Mouse (Mus musculus) bone marrow macrophage, adult 2 months (primary cell): ENCODE results near the gene Ctcf.

Experiments
- CTCF ChIP-seq: IDR thresholded peaks from 2 replicates; pipeline ENCODE4 v1.5.1; 2012; ENCODE audit warnings: low read depth, mild to moderate bottlenecking, low read length, moderate library complexity
- POLR2A ChIP-seq: IDR thresholded peaks from 2 replicates; pipeline ENCODE4 v1.6.1; 2012; ENCODE audit warnings: mild to moderate bottlenecking, low read depth, low read length, borderline replicate concordance

DNA sequence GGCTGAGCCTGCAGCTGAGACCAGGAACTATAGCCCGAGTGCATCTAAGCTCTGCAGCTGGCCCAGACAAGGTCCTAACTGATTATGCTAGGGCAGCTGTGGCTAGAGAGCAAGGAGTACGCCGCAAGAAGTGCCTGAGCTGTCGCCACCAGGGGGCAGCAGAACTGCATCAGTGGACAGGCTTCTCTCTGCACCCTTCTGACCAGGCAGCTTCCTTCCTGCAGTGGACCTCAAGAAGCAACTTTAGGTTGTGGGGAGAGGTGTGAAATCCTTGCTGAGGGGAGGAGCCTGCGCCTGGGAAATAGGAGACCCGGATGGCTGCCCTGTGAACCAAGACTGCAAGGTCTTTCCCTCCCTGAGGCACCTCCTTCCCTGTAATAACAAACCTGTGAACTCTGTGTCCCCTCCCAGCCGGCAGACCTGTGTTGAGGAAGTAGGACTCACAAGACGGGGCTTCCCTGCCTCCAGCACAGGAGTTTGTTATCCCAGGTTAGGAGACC lies 13.9 kb upstream of the Ctcf start:
- TF ChIP-seq POLR2A, result no peak
- TF ChIP-seq CTCF, result peak; percentile 71
